Mouse (Mus musculus) MEL (cell line): ENCODE data around the gene Tpmt.

Experiments
- CTCF ChIP-seq, 3 experiments: IDR thresholded peaks in 2 of 3; conservative IDR thresholded peaks in 1 of 3; 2 replicates each; pipeline ENCODE4 v1.5.1; 2011 to 2012; ENCODE audit warnings: low read length in 3 of 3, low read depth in 2 of 3, mild to moderate bottlenecking in 2 of 3, improper control_type of control experiment in 1 of 3, inconsistent platforms in 1 of 3, mixed read lengths in 1 of 3, moderate library complexity in 1 of 3; ENCODE audit not compliant: control insufficient read depth in 1 of 3, insufficient read depth in 1 of 3, poor library complexity in 1 of 3, severe bottlenecking in 1 of 3
- POLR2A ChIP-seq, 2 experiments: IDR thresholded peaks; 2 replicates each; pipeline ENCODE4 v1.6.1; 2011 to 2012; ENCODE audit warnings: low read length in 2 of 2, mild to moderate bottlenecking in 2 of 2, control low read depth in 1 of 2, improper control_type of control experiment in 1 of 2, low read depth in 1 of 2, moderate library complexity in 1 of 2; ENCODE audit not compliant: control insufficient read depth in 1 of 2, insufficient read depth in 1 of 2, poor library complexity in 1 of 2

DNA sequence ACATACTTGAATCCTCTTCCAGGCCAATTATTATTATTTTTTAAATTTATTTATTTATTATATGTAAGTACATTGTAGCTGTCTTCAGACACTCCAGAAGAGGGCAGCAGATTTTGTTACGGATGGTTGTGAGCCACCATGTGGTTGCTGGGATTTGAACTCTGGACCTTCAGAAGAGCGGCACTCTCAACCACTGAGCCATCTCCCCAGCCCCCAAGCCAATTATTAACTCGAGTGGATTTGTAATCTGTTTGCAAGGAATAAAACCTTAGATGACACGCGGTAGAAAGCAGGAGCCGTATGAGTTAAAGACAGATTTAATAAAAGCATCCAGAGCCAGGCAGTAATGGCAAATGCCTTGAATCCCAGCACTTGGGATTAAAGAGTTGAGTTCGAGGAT, 24.8 kb downstream of the Tpmt start:
- TF ChIP-seq CTCF (IDR thresholded peaks at IDR 0.05 in 2 of 3, conservative IDR thresholded peaks at IDR 0.05 in 1 of 3; ENCODE audit: control insufficient read depth in 1 of 3, insufficient read depth in 1 of 3, low read depth in 2 of 3, low read length in 3 of 3, poor library complexity in 1 of 3, severe bottlenecking in 1 of 3) (no peak), POLR2A (IDR thresholded peaks at IDR 0.05; ENCODE audit: control insufficient read depth in 1 of 2, insufficient read depth in 1 of 2, low read depth in 1 of 2, low read length in 2 of 2, poor library complexity in 1 of 2) (no peak)
